Mouse (Mus musculus): ENCODE measurements around the gene 1700013G24Rik. TPM values are rescaled to one million over a fixed set of nuclear protein-coding genes. Genes with fewer than 3 reads are reported as not detected.

Gene 1700013G24Rik
- polyA plus RNA-seq, 1 experiment from 2014 or later = 0.17 TPM

DNA sequence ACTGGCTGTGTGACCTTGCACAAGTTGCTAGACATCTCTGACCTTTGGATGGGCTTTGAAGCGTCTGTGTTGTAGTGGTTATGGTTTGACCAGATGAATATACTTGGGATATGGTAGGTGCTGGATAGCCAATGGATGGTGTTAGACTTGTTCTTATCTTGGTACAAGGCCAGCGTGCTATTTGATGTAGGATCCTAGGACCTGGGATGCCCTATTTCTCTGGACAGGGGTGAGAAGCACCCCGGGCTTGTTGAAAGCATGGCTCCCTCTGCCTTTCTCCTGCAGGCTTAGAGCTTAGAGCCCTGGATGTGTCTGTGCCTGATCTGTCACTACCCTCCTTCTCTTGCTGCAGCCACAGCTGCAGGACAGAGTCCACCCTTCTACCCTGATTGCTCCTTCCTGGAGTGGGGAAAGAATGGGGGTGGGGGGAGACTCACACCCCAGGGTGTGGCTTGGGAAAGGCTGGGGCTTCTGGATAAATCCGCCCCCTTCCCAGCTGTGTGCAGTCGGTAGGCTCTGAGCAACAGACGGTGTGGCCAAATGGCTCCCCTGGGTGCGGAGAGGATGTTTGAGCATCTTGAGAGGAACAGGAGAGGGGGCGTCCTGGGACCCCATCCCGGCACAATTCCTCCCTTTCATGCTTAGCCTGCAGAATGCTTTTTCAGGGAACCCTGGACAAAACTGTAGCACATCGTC, 23.1 kb downstream of the 1700013G24Rik start:
- Histone ChIP-seq H3K27me3 (replicated peaks; ENCODE audit: control insufficient read depth, insufficient read depth, low read length) (no peaks in the 10 kb centered on the region), H3K27ac (replicated peaks; ENCODE audit: low read depth, low read length) (peak overlapping the region; percentile 69; the same call in 1 of the 2 replicates), H3K9ac (ENCODE audit: low read depth, low read length) (peak overlapping the region; percentile 45), H3K36me3 (ENCODE audit: control insufficient read depth, insufficient read depth, low read length) (no peaks in the 10 kb centered on the region), H3K4me2 (ENCODE audit: low read depth, low read length) (peak overlapping the region; percentile 44), H3K4me1 (ENCODE audit: control insufficient read depth, insufficient read depth, low read length) (peaks cover 71% of the 10 kb centered on the region), H3K4me3 (ENCODE audit: low read depth, low read length) (no peak overlapping the region), H3K9me3 (ENCODE audit: control insufficient read depth, low read length) (no peaks in the 10 kb centered on the region)
- DNase-seq (ENCODE audit: low spot score) = peak; percentile 82
- WGBS = 24% methylated on average over 10 of the region's 10 CpGs
- ATAC-seq (ENCODE audit: low read depth) = peak; percentile 67

DNA sequence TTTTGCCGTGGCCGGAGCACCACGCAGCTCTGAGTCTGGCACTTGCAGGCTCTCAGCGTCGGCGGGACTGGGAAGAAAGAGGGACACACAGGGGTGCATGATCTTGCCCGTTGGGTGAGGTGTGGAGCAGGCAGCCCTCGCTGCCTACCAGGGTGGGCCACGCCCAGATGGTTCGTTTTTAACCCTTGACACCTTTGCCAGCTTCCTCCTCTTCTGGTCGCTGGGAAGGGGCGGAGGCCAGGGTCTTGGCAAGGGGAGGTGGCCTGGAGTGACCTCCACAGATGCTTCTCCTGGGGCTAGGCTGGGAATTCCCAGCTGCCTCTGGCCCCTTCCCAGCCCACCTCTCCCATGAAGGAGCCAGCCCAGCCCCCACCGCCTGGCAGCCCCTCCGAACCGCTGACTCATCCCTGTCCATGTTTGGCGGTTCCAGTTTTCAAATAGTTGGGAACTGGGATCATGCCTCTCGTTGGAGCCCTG, 23.7 kb downstream of the 1700013G24Rik start:
- DNase-seq (ENCODE audit: low spot score) = no peak
- Histone ChIP-seq H3K36me3 (ENCODE audit: control insufficient read depth, insufficient read depth, low read length) (no peaks in the 10 kb centered on the region), H3K27me3 (replicated peaks; ENCODE audit: control insufficient read depth, insufficient read depth, low read length) (no peaks in the 10 kb centered on the region), H3K4me2 (ENCODE audit: low read depth, low read length) (peak overlapping the region; percentile 44), H3K9me3 (ENCODE audit: control insufficient read depth, low read length) (no peaks in the 10 kb centered on the region), H3K27ac (replicated peaks; ENCODE audit: low read depth, low read length) (peak overlapping the region; percentile 69), H3K4me3 (ENCODE audit: low read depth, low read length) (0 out of 2 replicates have a peak overlapping the region, but pooled peaks have one; percentile 8), H3K4me1 (ENCODE audit: control insufficient read depth, insufficient read depth, low read length) (peaks cover 75% of the 10 kb centered on the region), H3K9ac (ENCODE audit: low read depth, low read length) (peak overlapping the region; percentile 45)
- 21% methylated on average over 17 of the region's 17 CpGs for WGBS
- ATAC-seq (ENCODE audit: low read depth) = 0 out of 2 replicates have a peak, but pooled peaks have one; percentile 7

DNA sequence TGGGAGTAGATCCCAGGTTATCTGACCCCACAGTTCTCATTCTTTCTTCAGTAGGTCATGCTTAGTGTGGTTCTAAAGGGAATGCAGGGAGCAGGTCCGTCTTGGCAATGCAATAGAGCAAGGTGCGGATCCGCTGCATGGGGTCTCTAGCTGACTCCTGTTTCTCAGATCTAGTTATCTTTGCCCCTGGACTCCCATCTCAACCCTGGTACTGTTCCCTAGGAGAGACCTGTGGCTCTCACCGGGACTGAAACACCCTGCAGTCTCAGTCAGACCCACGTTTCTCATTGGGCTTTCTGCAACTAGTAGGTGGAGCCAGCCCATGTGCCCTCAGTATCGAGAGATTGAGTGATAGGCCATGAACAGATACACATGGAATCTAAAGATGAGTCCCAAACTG, 24.5 kb downstream of the 1700013G24Rik start:
- Histone ChIP-seq H3K4me1 (ENCODE audit: control insufficient read depth, insufficient read depth, low read length) (peaks cover 81% of the 10 kb centered on the region), H3K4me3 (ENCODE audit: low read depth, low read length) (no peak overlapping the region), H3K9me3 (ENCODE audit: control insufficient read depth, low read length) (no peaks in the 10 kb centered on the region), H3K9ac (ENCODE audit: low read depth, low read length) (no peak overlapping the region), H3K27ac (replicated peaks; ENCODE audit: low read depth, low read length) (peak overlapping the region; percentile 69; the same call in 1 of the 2 replicates), H3K4me2 (ENCODE audit: low read depth, low read length) (no peak overlapping the region), H3K36me3 (ENCODE audit: control insufficient read depth, insufficient read depth, low read length) (no peaks in the 10 kb centered on the region), H3K27me3 (replicated peaks; ENCODE audit: control insufficient read depth, insufficient read depth, low read length) (no peaks in the 10 kb centered on the region)
- no peak for ATAC-seq (ENCODE audit: low read depth)
- WGBS = 56% methylated on average over 6 of the region's 6 CpGs
- DNase-seq (ENCODE audit: low spot score) = no peak

DNA sequence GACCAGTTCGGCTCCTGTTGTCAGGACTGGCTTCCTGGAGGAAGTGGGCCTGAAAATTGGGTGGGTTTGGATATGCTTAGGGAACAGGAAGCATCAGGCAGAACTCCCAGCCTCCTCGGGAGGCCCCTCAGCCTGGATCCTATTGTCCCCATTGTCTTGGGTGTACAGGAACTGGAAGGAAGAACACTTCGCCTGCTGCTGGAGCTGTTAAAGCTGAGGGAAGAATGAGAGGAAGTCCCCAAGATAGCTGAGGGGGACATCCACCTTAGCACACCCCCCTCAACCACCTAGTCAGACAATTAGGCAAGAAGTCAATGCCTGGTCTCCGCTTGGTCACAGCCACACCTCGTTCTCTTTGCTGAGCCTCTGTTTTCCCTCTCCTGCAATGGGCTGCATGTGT, 25.2 kb downstream of the 1700013G24Rik start:
- DNase-seq (ENCODE audit: low spot score) (no peak), ATAC-seq (ENCODE audit: low read depth) (no peak)
- H3K9ac ChIP-seq (ENCODE audit: low read depth, low read length) = no peak overlapping the region
- H3K9me3 ChIP-seq (ENCODE audit: control insufficient read depth, low read length) = no peaks in the 10 kb centered on the region
- no peaks in the 10 kb centered on the region for H3K36me3 ChIP-seq (ENCODE audit: control insufficient read depth, insufficient read depth, low read length)
- 0 out of 2 replicates have a peak overlapping the region, but pooled peaks have one; percentile 15 for H3K27ac ChIP-seq (replicated peaks; ENCODE audit: low read depth, low read length)
- peaks cover 78% of the 10 kb centered on the region for H3K4me1 ChIP-seq (ENCODE audit: control insufficient read depth, insufficient read depth, low read length)
- H3K4me2 ChIP-seq (ENCODE audit: low read depth, low read length) = no peak overlapping the region
- H3K27me3 ChIP-seq (replicated peaks; ENCODE audit: control insufficient read depth, insufficient read depth, low read length) = no peaks in the 10 kb centered on the region
- H3K4me3 ChIP-seq (ENCODE audit: low read depth, low read length) = no peak overlapping the region
- WGBS = 57% methylated on average over 5 of the region's 5 CpGs

DNA sequence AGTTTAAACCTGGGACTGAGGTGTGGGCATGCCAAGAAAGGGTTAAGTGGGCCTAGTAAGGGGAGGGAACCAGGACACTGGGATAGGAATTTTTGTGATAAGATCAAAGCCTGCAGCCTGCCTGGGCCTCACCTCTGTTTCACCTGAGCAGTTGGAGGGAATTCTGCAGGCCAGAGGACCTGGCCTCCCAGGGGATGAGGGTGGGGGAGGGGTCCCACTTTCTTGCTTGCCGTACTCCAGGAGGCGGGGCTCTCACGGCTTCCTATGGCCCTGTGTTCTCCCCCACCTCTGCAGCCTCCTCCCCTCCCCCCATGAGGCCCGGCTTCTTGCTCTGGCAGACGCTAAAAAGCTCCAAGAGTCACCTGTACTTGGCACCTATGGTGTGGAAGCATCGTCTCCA, 26.7 kb downstream of the 1700013G24Rik start:
- H3K9ac ChIP-seq (ENCODE audit: low read depth, low read length) = peak overlapping the region; percentile 19; the same call in 1 of the 2 replicates
- H3K27ac ChIP-seq (replicated peaks; ENCODE audit: low read depth, low read length) = 0 out of 2 replicates have a peak overlapping the region, but pooled peaks have one; percentile 19
- no peak overlapping the region for H3K4me3 ChIP-seq (ENCODE audit: low read depth, low read length)
- no peak for DNase-seq (ENCODE audit: low spot score)
- no peaks in the 10 kb centered on the region for H3K9me3 ChIP-seq (ENCODE audit: control insufficient read depth, low read length)
- peaks cover 69% of the 10 kb centered on the region for H3K4me1 ChIP-seq (ENCODE audit: control insufficient read depth, insufficient read depth, low read length)
- H3K4me2 ChIP-seq (ENCODE audit: low read depth, low read length) = no peak overlapping the region
- no peaks in the 10 kb centered on the region for H3K27me3 ChIP-seq (replicated peaks; ENCODE audit: control insufficient read depth, insufficient read depth, low read length)
- ATAC-seq (ENCODE audit: low read depth) = no peak
- WGBS = 9% methylated on average over 3 of the region's 6 CpGs
- no peaks in the 10 kb centered on the region for H3K36me3 ChIP-seq (ENCODE audit: control insufficient read depth, insufficient read depth, low read length)

DNA sequence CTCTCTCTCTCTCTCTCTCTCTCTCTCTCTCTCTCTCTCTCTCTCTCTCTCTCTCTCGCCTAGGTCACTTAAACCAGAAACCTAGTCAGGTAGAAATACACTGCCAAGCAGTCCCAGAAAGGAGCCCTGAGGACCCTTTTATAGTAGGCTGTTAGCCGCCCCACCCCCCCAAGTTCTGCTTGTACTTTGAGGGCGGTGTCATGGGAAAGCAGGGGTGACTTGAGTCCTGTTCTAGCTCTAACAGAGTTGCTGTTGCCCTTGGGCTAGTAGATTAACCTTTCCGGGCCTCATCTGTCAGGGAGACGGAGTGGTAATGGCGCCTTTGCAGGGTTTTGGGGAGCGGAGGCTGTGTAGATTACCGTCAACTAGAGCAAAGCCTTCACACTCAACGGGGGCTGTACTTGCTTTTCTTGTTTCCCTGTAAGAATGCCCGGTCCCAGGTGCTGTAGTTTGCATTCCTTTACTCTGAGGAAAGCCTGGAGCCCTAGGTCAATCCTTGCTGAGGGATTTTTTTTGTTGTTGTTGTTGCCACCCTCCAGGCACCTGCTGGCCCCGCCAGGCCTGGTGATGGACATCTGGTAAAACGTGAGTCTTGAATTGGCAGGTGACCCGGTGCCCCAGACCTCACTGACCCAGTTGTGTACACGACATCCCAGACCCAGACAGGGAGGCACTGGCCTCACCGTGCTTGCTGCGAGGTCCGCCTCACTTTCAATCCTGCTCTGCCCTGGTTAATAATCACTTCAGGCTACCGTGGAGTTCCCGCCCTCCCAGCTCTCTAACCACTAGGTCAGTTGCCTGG, 27.3 kb downstream of the 1700013G24Rik start:
- Histone ChIP-seq H3K27me3 (replicated peaks; ENCODE audit: control insufficient read depth, insufficient read depth, low read length) (no peaks in the 10 kb centered on the region), H3K4me3 (ENCODE audit: low read depth, low read length) (no peak overlapping the region), H3K4me1 (ENCODE audit: control insufficient read depth, insufficient read depth, low read length) (peaks cover 71% of the 10 kb centered on the region), H3K9ac (ENCODE audit: low read depth, low read length) (0 out of 2 replicates have a peak overlapping the region, but pooled peaks have one; percentile 28), H3K27ac (replicated peaks; ENCODE audit: low read depth, low read length) (peak overlapping the region; percentile 19; the same call in 1 of the 2 replicates), H3K4me2 (ENCODE audit: low read depth, low read length) (peak overlapping the region; percentile 12; the same call in 1 of the 2 replicates), H3K36me3 (ENCODE audit: control insufficient read depth, insufficient read depth, low read length) (no peaks in the 10 kb centered on the region), H3K9me3 (ENCODE audit: control insufficient read depth, low read length) (no peaks in the 10 kb centered on the region)
- DNase-seq (ENCODE audit: low spot score) = no peak
- no peak for ATAC-seq (ENCODE audit: low read depth)
- WGBS = 23% methylated on average over 19 of the region's 19 CpGs

DNA sequence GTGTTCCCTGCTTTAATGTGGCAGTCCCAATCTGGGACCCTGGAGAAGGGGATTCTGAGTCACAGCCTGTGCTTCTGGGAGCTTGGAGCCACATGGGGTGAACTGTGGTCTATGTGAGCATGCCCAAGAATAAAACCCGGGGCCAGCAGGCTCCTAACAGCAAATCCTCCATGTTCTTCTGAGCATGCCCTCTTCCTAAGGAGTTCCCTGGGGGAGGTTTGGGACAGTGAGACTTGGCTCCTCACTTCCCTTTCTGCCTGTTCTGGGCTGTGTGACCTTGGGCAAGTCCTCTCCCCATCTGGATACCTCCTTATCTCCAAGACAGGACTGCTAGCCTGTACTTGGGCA, 27.9 kb downstream of the 1700013G24Rik start:
- H3K4me3 ChIP-seq (ENCODE audit: low read depth, low read length) = no peak overlapping the region
- H3K27me3 ChIP-seq (replicated peaks; ENCODE audit: control insufficient read depth, insufficient read depth, low read length) = no peaks in the 10 kb centered on the region
- 0 out of 2 replicates have a peak overlapping the region, but pooled peaks have one; percentile 19 for H3K27ac ChIP-seq (replicated peaks; ENCODE audit: low read depth, low read length)
- H3K4me2 ChIP-seq (ENCODE audit: low read depth, low read length) = no peak overlapping the region
- H3K9me3 ChIP-seq (ENCODE audit: control insufficient read depth, low read length) = no peaks in the 10 kb centered on the region
- no peaks in the 10 kb centered on the region for H3K36me3 ChIP-seq (ENCODE audit: control insufficient read depth, insufficient read depth, low read length)
- peaks cover 71% of the 10 kb centered on the region for H3K4me1 ChIP-seq (ENCODE audit: control insufficient read depth, insufficient read depth, low read length)
- WGBS = 11% methylated on average over 1 of the region's 1 CpGs
- no peak for DNase-seq (ENCODE audit: low spot score)
- 0 out of 2 replicates have a peak overlapping the region, but pooled peaks have one; percentile 28 for H3K9ac ChIP-seq (ENCODE audit: low read depth, low read length)
- ATAC-seq (ENCODE audit: low read depth) = no peak

DNA sequence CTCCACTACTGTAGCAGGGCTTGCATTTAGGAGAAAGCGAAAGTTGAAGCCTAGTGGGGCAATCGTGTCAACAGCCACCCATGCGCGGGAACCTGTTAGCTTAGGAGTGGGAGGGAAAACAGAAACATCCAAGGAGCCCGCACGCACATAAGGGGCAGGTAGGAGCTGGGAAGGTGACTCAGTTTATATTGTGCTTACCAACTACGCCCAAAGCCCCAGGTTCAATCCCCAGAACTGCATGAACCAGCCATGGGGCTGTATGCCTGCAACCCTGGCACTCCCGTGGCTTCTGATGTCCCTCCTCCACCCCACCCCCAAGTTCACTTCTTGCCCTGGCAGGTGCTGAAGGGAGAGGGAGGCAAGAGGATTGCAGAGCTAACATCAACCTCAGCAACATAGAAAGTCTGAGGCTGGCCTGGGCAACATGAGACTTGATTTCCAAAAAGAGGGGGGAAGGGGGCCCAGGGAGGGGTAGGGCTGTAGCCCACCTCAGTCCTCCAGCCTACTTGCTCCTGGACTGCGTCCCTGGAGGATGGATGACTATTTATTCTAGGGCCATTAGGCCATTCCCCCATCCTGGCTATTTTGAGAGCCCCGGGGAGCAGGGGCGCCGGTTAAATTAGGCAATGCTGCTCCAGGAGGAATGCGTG, 28.4 kb downstream of the 1700013G24Rik start:
- peak overlapping the region; percentile 56 for H3K27ac ChIP-seq (replicated peaks; ENCODE audit: low read depth, low read length)
- no peak for ATAC-seq (ENCODE audit: low read depth)
- no peak overlapping the region for H3K9ac ChIP-seq (ENCODE audit: low read depth, low read length)
- H3K4me3 ChIP-seq (ENCODE audit: low read depth, low read length) = no peak overlapping the region
- H3K4me1 ChIP-seq (ENCODE audit: control insufficient read depth, insufficient read depth, low read length) = peaks cover 71% of the 10 kb centered on the region
- DNase-seq (ENCODE audit: low spot score) = no peak
- H3K36me3 ChIP-seq (ENCODE audit: control insufficient read depth, insufficient read depth, low read length) = no peaks in the 10 kb centered on the region
- H3K4me2 ChIP-seq (ENCODE audit: low read depth, low read length) = no peak overlapping the region
- 49% methylated on average over 13 of the region's 13 CpGs for WGBS
- no peaks in the 10 kb centered on the region for H3K9me3 ChIP-seq (ENCODE audit: control insufficient read depth, low read length)
- no peaks in the 10 kb centered on the region for H3K27me3 ChIP-seq (replicated peaks; ENCODE audit: control insufficient read depth, insufficient read depth, low read length)

Data from embryonic facial prominence, embryonic 14.5 days (tissue).